Mouse (Mus musculus): ENCODE measurements at regions not wholly inside any gene's neighbourhood (a gene's known extent, or its start where the extent isn't known, plus 50 kb on each side); places are given as distances from the start of the nearest gene placed in this dataset.
A peak's percentile ranks its signal among the peaks of the same experiment; 100 is the strongest.
"Not testable (repeated sequence)": the region's sequence is repeated elsewhere in the genome, so short reads cannot be mapped to it uniquely, and the experiment has no call there.

DNA sequence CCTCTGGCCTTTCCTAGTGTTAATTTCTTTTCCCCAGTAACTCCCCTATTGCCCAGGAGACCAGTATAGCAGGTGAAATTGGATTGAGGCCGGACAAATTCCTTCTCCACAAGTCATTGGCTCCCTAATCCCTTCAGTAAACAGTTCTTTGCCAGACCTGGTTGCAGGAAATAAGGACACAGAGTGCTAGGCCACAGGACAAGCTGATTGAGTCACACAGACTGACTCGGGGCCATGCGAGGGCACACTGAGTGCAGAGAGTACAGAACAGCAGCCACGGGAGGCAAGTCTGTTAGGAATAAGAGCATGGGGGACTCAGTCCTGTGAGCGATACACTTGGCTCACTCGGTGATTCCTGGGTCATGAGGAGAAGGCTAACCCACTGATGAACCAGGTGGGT, 134.3 kb upstream of the Ajap1 start:
- no peak for DNase-seq (ENCODE audit: low read depth)

DNA sequence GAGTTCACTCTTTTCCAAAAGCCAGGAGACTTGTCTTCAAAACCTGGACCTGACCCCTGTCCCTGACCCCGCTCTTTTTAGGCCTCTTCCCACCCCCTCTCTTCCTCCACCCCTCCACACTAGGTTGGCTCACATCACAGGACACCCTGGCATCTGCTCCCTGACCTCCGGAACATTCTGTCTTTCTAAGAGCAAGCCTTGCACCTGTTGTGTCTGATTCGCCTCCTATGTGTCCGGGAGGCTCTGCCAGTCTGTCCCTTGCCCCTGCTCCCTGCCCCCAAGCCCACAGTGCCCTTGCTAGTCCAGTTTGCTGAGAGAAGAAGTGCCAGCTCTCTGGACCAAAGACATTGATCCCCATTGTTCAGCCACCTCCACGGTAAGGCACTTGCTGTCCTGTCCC, 138.3 kb upstream of the Ajap1 start:
- DNase-seq (ENCODE audit: low read depth), result no peak

DNA sequence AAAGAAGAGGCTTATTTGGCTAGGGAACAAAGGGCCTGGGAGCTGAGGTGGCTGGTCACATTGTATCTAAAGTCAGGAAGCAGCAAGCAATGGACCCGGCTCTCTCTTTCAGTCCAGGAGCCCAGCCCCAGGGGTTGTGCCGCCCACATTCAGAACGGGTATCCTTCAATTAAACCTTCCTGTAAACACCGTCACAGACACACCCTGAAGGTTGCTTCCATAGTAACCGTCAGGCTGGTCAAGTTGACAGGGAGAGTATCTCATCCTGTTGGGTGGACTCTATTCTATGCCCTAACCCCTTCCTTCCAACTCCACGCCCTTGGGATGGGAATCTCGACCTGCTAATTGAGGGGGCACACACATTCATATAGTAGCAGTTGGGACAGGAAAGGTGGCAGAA, 148.6 kb upstream of the Ajap1 start:
- no peak for DNase-seq (ENCODE audit: low read depth)

DNA sequence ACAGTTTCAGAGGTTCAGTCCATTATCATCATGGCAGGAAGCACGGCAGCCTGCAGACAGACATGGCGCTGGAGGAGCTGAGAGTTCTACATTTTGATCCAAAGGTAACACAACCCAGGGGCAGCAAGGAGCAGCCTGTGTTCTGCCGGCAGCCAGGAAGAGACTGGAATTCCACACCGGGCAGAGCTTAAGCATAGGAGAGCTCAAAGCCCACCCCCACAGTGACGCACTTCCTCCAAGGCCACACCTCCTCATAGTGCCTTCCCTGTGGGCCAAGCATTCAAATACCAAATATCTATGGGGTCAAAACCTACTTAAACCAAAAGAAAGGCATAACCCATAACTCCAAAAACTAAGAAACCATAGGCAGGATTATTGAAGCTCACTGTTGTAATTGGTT, 149.4 kb upstream of the Ajap1 start:
- no peak for DNase-seq (ENCODE audit: low read depth)

DNA sequence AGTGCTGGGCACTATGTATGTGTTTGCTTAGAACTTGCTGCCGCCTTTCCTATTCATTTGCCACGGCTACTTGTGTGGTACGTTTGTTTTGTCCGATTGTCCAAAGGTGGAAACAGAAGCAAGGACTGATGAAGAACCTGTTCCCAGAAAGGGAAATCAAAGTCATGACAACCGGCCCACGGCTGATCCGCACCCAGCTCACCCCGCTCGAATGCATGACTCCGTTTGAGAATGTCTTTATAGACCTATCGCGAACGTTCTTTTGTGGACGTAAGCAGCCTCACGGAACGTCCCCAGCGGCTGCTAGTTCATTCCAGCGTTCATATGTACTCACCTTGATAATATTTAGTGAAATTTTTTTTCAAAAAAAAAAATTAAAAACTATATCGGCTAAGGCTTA, 149.9 kb upstream of the Ajap1 start:
- no peak for DNase-seq (ENCODE audit: low read depth)

DNA sequence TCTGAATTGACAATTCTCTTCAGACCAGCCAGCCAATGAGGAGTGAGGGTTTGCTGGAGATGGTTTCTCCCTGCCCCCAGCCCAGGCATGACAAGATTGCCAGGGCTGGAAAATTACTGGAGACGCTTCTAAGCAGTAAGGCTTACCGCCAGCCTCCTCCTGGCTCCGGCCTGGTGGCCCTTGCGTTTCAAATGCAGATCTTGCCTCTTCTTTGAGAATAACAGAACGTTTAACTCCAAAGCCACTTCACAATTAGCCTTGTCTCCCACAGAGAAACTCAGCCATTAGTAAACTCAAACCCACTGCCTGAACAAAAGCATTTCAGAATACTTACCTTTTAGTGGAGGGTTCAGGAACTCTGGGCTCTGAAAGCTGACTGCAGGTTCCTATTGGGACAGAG, 150.6 kb upstream of the Ajap1 start:
- DNase-seq (ENCODE audit: low read depth), result no peak

DNA sequence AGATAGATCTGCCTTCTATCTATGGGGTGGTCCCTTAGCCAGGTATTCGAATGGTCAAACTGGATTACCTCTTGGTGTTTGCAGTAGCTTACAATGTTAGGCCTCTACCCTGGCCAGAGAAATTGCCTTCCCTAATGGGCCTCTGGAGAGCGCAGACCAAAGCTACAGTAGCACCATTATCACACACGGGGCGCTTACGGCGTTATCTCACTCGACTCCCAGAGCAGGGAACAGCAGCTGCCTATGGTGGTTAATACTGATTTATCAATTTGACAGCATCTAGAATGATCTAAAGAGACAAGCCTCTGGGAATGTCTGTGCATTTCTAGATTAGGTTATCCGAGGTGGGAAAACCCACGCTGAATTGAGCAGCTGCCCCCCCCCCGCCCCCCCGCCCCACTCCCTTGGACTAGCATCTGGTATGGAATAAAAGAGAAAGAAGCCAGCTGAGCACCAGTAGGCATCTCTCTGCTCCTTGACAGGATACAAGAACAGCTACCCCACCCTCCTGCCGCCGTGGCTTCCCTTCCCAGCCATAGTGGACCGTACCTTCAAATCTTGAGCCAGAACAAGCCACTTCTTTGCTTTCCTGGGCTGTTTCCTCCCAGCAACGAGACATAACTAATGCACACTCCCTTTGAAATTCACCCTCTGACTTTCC, 151.7 kb upstream of the Ajap1 start:
- no peak for DNase-seq (ENCODE audit: low read depth)

DNA sequence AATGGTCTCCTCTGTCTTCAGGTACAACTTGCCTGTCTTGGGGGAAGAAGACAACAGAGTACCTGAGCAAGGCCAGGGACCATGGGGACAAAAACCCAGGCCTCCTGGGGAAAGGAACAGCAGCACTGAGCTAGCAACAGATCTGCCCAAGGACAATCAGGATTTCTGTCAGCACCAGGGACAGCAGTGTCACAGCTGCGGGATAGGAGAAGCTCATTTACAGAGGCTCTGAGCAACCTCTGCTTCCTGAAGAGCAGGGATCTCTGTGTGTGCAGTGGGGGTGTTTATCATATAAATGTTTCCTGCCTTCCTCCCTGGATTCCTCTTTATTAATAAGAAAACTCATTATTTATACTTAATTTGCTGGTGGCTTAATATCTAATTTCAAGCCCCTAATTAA, 155.4 kb upstream of the Ajap1 start:
- DNase-seq (ENCODE audit: low read depth), result no peak

DNA sequence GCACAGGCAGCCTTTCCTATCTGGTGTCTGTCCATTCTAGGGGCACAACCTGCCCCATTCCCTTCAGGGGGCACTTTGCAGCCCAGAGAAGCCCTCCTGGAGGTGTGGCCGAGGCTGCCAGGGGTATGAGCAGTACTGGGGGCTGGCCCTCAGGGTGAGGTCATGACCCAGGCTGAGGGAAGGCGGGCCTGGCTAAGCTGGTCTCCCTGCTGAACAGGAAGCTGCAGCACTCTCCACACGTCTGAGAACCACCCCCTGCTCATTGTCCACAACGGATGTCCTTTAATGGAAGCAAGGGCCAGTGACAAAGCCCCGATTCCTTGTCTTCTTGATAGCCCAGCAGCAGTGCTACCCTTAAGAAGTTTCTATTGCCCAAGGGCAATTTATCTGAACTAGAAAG, 169.2 kb upstream of the Ajap1 start:
- DNase-seq (ENCODE audit: low read depth), result no peak

DNA sequence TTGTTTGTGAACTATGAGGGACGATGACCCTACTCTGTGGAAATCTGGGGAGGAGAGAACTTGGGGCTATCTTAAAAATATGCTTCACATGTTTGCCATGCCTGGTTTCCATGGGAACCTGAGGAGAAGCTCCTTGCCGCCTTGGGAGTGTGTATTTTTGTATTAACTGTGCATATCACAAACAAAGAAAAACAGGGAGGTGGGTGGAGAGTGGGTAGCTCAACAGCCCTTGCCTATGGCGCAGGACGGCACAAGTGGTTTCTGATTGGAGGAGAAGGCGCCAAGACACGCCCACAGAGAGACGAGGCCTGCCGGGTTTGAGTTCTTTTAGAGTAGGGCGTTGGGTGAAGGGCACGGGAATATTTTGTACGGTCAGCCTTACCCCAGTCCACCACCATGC, 170.2 kb upstream of the Ajap1 start:
- no peak for DNase-seq (ENCODE audit: low read depth)

DNA sequence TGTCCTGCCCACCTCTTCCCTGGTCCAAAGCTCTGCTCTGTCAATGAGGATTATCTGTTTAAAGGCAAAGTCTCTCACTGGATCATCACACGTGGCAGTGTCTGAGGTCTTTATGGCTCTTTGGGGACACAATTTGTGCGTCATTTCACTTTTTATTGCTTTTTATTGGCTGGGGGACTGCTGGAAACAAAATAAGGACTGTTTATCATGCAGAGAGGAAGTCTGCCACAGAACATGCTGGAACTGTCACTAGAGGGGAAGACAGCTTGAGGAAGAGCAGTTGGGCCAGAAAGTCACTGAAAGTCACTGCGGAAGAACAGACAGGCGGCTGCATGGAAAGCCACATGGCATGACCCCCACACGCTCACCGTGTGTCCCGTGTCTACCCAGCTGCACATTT, 180.1 kb upstream of the Ajap1 start:
- DNase-seq (ENCODE audit: low read depth), result no peak

DNA sequence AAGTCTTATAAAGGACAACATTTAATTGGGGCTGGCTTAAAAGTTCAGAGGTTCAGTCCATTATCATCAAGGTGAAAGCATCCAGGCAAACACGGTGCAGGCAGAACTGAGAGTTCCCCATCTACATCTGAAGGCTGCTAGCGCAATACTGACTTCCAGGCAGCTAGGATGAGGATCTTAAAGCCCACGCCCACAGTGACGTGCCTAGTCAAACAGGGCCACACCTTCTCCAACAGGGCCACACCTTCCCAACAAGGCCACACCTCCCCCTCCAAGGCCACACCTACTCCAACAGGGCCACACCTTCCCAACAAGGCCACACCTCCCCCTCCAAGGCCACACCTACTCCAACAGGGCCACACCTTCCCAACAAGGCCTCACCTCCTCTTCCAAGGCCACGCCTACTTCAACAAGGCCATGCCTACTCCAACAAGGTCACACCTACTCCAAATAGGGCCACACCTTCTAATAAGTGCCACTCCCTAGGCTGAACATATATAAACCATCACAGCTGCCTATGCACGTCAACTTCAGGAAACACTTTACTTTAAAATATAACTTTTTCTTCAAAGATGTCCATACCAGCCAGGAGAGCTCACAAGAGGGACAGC, 184.1 kb upstream of the Ajap1 start:
- DNase-seq (ENCODE audit: low read depth), result not testable (repeated sequence)

DNA sequence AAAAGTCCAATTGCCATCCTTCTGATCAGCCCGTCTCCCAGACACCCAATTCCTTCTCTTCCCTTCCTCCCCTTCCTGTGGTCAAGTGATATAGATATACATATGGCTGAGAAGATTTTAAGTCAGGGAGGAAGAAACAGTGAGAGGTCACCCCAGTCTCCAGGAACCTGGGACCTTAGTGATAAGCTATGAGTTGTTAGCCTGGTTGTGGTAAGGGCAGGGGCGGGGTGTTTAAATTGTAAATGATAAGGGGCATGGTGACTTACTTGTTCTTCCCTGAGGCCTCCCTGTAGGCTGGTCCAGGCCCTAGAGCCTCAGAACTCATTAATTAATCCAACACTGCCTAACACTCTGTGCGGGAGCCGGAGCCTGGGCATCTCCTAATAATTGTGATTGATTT, 186.5 kb upstream of the Ajap1 start:
- no peak for DNase-seq (ENCODE audit: low read depth)

DNA sequence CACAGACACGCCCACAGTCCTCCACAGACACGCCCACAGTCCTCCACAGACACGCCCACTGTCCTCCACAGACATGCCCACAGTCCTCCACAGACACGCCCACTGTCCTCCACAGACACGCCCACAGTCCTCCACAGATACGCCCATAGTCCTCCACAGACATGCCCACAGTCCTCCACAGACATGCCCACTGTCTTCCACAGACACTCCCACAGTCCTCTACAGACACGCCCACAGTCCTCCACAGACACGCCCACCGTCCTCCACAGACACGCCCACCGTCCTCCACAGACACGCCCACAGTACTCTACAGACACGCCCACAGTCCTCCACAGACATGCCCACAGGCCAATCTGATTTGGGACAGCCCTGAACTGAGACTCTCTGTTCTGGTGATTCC, 187.6 kb upstream of the Ajap1 start:
- no peak for DNase-seq (ENCODE audit: low read depth)

DNA sequence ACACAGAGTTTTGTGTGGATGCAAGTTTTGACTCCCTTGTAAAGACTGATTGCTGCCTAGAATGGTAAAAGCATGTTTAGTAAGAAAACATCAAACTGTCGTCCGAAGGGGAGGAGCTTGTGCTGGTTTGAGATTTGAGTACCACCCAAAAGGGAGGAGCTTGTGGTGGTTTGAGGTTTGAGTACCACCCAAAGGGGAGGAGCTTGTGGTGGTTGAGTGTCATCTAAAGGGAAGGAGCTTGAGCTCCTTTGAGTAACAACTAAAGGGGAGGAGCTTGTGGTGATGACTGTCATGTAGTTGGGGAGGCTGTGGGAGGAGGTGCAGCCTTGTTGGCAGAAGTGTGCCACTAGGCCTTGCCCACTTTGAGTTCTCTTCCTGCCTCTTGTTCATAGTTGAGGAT, 192.8 kb upstream of the Ajap1 start:
- DNase-seq (ENCODE audit: low read depth), result no peak

DNA sequence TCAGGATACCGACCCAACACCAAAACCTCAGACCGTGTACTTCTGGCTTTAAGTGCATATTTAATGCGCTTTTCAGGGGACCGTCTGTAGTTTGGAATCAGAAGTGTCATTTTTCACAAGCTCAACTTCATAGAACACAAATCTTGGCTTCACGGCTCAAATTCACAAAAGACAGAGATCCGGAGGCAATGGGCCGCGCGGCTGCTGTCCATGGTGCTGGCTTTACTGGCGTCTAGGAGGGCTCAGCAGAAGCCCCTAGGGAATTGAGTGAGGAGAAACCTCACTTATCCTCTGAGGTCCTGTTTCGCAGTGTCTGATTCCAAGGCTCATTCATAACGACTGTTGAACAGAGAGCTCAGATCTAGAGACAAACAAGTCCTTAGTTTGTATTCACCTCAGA, 196.5 kb upstream of the Ajap1 start:
- peak; percentile 11 for DNase-seq (ENCODE audit: low read depth)

DNA sequence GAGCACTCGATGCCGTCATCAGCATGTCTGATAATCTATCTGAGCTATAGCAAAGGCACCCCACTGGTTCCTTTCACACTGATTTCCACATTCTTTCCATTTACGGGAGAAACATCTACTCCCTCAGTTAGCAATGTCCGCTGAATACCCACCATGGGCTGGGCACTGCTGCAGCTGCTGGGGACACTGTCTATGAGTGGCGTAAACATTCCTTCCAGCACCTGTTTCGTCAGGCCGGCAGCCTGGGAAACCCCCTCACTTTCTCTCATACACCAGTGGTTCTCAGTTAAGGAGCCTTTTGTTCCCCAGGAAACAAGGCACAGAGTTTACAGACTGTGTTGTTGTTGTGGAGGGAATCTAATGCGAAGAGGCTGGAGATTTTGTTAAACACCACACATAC, 205.8 kb upstream of the Ajap1 start:
- DNase-seq (ENCODE audit: low read depth), result no peak

DNA sequence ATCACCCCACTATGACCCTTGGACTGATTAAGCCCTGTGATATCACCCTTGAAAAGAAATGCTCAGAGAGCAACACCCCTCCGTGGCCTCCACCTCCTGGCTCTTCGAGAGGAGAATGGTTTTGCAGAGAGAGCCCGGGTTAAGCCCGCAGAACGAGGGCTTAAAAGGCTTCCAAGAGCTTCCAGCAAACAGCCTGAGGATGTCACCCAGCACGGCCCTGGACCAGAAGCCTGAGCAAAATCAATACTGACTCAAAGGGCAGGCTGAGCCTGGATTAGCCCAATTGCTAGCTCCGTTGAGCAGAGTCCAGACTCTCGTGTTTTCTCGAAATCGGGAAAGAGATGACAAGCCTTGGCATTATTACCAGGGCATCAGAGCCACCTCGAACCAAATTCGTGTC, 211.3 kb upstream of the Ajap1 start:
- no peak for DNase-seq (ENCODE audit: low read depth)

DNA sequence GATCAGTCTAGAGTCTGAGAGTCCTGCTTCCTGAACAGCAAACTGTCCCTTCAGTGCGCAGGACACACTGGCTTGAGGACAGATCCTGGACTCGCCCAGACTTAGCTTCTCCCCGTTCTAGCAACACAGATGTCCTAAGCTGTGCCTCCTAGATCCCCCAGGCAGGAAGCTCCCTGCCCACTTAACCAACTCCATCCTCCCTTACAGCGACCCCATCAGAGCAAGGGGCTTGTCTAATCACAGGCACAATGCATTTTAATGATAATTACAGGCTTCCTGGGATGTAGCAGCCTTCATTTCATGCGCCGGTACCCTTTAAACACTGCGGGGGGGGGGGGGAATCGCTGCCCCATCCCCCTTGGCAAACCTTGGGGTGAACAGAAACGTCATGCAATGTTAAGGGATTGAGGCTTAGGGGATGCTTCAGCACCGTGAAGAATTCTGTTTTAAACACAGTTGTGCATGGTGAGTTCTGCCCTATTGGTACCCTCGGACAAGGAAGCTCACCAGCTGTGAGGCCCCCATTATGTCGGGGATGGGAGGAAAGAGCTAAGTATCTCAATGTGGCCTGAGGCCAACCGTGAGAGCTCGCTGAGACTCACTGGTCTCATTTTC, 213.9 kb upstream of the Ajap1 start:
- DNase-seq (ENCODE audit: low read depth), result no peak

DNA sequence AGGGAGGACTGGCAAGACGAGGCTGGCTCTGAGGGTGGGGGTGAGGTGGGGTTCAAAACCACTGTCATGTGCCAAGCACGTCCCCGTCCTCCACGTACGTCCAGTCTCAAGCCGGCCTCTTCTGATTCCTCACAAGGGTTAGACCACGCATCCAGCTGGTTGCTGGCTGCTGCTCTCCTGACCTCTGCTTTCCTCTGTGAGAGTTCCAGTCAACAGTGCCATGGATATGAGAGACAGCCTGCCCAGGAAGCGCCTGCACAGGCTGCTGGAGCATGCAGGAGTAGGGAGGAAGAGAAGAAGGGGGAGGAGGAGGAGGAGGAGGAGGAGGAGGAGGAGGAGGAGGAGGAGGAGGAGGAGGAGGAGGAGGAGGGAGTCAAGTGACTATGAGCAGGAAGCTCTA, 224.6 kb upstream of the Ajap1 start:
- DNase-seq (ENCODE audit: low read depth), result no peak

DNA sequence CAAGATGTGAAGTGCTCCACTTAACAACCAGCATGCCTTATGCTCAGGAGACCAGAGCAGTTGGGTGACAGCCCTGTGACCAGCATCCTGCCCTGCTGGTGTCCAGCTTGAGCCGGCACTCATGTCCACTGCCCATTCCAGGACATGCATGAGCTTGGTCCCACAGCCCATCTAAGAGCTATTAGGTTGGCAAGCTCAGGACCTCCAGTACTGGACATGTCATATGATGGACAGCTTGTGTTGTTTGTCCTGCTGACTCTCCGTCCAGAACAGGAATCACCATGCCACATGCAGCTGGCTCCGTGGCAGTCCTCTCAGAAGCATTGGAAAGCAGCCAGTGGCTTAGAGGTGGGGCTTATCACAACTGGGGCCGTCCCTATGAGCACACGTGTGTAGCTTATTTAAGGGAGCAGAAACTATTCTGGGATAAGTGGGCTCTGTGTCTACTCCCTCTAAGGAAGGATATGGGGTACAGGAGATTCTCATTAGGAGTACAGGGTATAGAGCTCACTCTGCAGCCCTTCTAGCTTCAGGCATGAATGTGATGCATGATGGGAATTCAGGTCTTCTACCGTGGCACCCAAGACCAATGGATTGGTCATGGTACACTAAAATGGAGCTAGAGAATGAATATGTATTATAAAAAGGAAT, 232.5 kb upstream of the Ajap1 start:
- no peak for DNase-seq (ENCODE audit: low read depth)

DNA sequence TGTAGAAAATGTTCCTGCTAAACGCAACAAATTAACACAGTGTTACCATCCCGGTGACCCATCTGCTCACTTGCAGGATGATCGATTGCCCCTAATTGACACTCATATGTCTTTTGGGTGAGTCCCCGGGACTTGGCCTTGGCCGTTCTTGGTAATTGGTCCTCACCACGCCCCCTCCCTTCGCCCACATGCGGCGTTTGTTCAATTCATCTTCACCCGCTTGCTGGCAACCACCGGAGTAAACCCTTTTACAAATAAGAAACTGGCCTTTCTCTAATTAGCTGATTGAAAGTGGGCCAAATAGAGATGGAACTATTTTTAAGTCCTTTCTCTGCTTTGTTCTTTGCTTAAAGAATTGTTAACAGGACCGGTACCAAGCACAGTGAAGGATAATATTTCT, 234.7 kb upstream of the Ajap1 start:
- no peak for DNase-seq (ENCODE audit: low read depth)

DNA sequence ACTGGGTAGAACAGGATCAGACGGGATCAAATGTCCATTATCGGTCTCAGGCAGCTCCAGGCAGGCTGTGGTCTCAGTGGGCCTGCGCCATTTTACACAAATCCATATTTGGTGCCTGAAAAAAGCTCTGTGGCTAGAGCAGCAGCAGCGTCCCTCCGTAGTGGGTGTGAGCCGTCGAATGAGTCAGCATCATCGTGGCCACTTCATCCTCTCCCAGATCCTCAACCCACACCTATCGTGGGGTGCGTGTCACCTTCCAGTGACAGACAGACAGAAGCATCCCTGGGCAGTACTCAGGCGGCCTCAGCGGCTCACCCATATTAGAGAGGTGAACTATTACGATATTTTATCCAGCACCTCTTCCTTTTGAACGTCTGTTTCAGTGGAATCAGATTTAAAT, 233.0 kb upstream of the A430005L14Rik start:
- DNase-seq (ENCODE audit: low read depth), result no peak

DNA sequence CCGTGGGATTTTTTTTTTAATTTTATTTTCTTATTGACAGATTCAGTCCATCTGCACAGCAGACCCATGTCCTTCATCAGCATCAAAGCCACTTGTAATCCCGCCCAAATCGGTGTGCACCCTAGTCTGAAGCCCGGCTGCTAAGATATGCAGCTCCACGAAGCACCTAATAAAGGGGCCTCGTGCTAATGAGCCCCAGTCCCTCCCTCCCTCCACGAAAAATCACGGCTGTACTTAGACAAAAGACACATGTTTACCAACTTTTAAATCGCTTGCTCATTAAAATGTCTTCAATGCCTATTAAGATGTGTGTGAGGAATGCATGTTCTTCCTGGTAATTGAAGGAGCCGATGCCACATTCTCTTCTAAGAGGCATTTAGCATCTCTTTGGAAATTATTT, 229.8 kb upstream of the A430005L14Rik start:
- no peak for DNase-seq (ENCODE audit: low read depth)

Data from c-Kit-positive CD71-positive TER-119-negative erythroid progenitor cells, embryonic 14.5 days (primary cell).